Mouse (Mus musculus) forebrain, embryonic 14.5 days (tissue): ENCODE measurements around the gene Chat. TPM values are rescaled to one million over a fixed set of nuclear protein-coding genes. Genes with fewer than 3 reads are reported as not detected.

ENCODE experiments used
- ATAC-seq: fragments of 200-750 bp; cut with Nextera tagmentation; 2 replicates; pipeline ENCODE4 v1.8.0; 2017; ENCODE audit warnings: mild to moderate bottlenecking, moderate library complexity
- DNase-seq: peaks from one replicate; pipeline ENCODE4 v3.0.0-alpha.2; 2015; ENCODE audit warnings: low spot score
- H3K27ac ChIP-seq: fragments of 300-500 bp; sonication (generic); 2 replicates; pipeline ENCODE4 v1.5.1; 2014; ENCODE audit warnings: low read depth, mild to moderate bottlenecking, control low read depth, low read length, moderate library complexity
- H3K27me3 ChIP-seq: fragments of 300-500 bp; sonication (generic); replicated peaks from 2 replicates; pipeline ENCODE4 v1.6.1; 2014; ENCODE audit warnings: low read length, control low read depth, mixed read lengths; ENCODE audit not compliant: control insufficient read depth, insufficient read depth
- H3K36me3 ChIP-seq: fragments of 300-500 bp; sonication (generic); 2 replicates; pipeline ENCODE4 v1.6.1; 2014; ENCODE audit warnings: low read length, control low read depth; ENCODE audit not compliant: control insufficient read depth, insufficient read depth
- H3K4me1 ChIP-seq: fragments of 300-500 bp; sonication (generic); 2 replicates; pipeline ENCODE4 v1.6.1; 2014; ENCODE audit warnings: antibody characterized with exemption, low read length, control low read depth; ENCODE audit not compliant: control insufficient read depth, insufficient read depth
- H3K4me2 ChIP-seq: fragments of 300-500 bp; sonication (generic); 2 replicates; pipeline ENCODE4 v1.6.1; 2014; ENCODE audit warnings: mild to moderate bottlenecking, control low read depth, low read length
- H3K4me3 ChIP-seq: fragments of 300-500 bp; sonication (generic); 2 replicates; pipeline ENCODE4 v1.5.1; 2014; ENCODE audit warnings: low read depth, low read length, control low read depth
- H3K9ac ChIP-seq: fragments of 300-500 bp; sonication (generic); 2 replicates; pipeline ENCODE4 v1.6.1; 2014; ENCODE audit warnings: mild to moderate bottlenecking, low read length, control low read depth, moderate library complexity
- H3K9me3 ChIP-seq: fragments of 300-500 bp; sonication (generic); replicated peaks from 2 replicates; pipeline ENCODE4 v1.6.1; 2016; ENCODE audit warnings: low read length, control low read depth, mixed read lengths; ENCODE audit not compliant: control insufficient read depth
- WGBS: fragments of 180-500 bp; shearing (Covaris S2); extraction: QIAGEN DNeasy Blood & Tissue Kit; methylation state at CpG from one replicate; pipeline ENCODE4 v1.1.7; 2014; 5-methylcytosine and 5-hydroxymethylcytosine counted together
- polyA plus RNA-seq: library from polyadenylated mRNA; unstranded; fragments of >200 nt; fragmentation: Nextera tagmentation; extraction: Ambion mirVana; gene quantifications from 2 replicates; pipeline ENCODE4 v1.2.1, GENCODE M21; 2014

Gene Chat
- polyA plus RNA-seq, 1 experiment from 2014 or later, result not detected

DNA sequence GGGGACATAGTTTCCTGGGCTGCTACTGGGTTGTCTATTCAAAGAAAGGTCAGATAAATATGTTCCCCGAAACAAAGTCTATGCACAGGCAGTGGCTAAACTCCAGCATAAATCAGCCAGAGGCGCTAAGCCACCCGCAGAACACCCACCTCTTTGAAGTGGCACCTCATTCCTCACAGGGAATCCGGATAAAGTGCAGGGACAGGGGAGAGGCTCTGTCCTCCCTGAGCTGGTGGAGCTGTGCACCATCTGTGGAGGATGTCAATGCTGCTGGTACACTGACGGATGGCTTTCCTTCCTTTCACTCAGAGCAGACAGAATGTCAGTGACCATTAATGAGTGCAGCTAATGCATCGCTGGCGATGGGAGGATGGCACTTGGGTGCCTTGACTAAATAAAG, 84.7 kb downstream of the Chat start:
- H3K4me1 ChIP-seq, result peaks cover 3% of the 10 kb centered on the region; the same call in 1 of the 2 replicates
- 32% methylated on average over 7 of the region's 7 CpGs for WGBS
- no peak for ATAC-seq

GRCm38 (mm10) chr14:32380099-32380480, 85.7 kb downstream of the Chat start:
- 12% methylated on average over 3 of the region's 3 CpGs for WGBS
- Histone ChIP-seq H3K27ac (no peak overlapping the region), H3K4me2 (no peak overlapping the region)

More for the DNA sequence above, 84.7 kb downstream of the Chat start:
- Histone ChIP-seq H3K27me3 (peaks cover 8% of the 10 kb centered on the region), H3K27ac (no peak overlapping the region), H3K36me3 (no peaks in the 10 kb centered on the region), H3K4me2 (no peak overlapping the region), H3K9ac (no peak overlapping the region), H3K4me3 (no peak overlapping the region), H3K9me3 (no peaks in the 10 kb centered on the region)
- DNase-seq, result peak; percentile 23

GRCm38 (mm10) chr14:32379395-32380098, 86.2 kb downstream of the Chat start:
- 3% methylated on average over 22 of the region's 22 CpGs for WGBS
- no peak overlapping the region for H3K4me3 ChIP-seq
- peaks cover 8% of the 10 kb centered on the region for H3K27me3 ChIP-seq
- no peak overlapping the region for H3K9ac ChIP-seq
- H3K4me2 ChIP-seq, result peak overlapping the region; percentile 39
- H3K27ac ChIP-seq, result no peak overlapping the region
- no peaks in the 10 kb centered on the region for H3K9me3 ChIP-seq
- peaks cover 3% of the 10 kb centered on the region; the same call in 1 of the 2 replicates for H3K4me1 ChIP-seq
- H3K36me3 ChIP-seq, result no peaks in the 10 kb centered on the region
- peak; percentile 46 for DNase-seq
- peak; percentile 54; the same call in 1 of the 2 replicates for ATAC-seq

More at GRCm38 (mm10) chr14:32380099-32380480, 85.7 kb downstream of the Chat start:
- Histone ChIP-seq H3K4me1 (peaks cover 3% of the 10 kb centered on the region; the same call in 1 of the 2 replicates), H3K9me3 (no peaks in the 10 kb centered on the region), H3K27me3 (peaks cover 8% of the 10 kb centered on the region), H3K4me3 (no peak overlapping the region), H3K9ac (no peak overlapping the region), H3K36me3 (no peaks in the 10 kb centered on the region)
- ATAC-seq (no peak), DNase-seq (no peak)

DNA sequence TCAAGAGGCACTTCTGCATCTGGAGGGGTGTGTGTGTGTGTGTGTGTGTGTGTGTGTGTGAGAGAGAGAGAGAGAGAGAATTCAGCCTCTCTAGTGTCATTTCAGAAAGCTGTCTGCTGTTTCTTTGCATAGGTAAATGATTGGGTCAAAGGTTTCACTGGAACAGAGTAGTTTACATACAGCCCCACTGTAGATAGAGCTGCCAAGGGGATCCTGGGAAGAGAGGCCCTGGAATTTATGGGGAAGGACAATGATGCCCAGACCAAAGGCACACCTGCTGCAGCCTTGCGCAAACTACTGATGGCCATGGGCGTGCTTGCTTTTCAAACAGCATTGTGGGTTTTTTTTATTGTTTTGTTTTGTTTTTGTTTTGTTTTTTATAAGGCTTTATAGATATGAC, 93.3 kb downstream of the Chat start:
- DNase-seq (no peak), ATAC-seq (no peak)
- no peaks in the 10 kb centered on the region for H3K4me1 ChIP-seq
- H3K9me3 ChIP-seq, result no peaks in the 10 kb centered on the region
- no peak overlapping the region for H3K9ac ChIP-seq
- H3K4me2 ChIP-seq, result no peak overlapping the region
- H3K4me3 ChIP-seq, result no peak overlapping the region
- H3K27ac ChIP-seq, result no peak overlapping the region
- no peaks in the 10 kb centered on the region for H3K27me3 ChIP-seq
- WGBS, result 86% methylated on average over 2 of the region's 2 CpGs
- no peaks in the 10 kb centered on the region for H3K36me3 ChIP-seq

DNA sequence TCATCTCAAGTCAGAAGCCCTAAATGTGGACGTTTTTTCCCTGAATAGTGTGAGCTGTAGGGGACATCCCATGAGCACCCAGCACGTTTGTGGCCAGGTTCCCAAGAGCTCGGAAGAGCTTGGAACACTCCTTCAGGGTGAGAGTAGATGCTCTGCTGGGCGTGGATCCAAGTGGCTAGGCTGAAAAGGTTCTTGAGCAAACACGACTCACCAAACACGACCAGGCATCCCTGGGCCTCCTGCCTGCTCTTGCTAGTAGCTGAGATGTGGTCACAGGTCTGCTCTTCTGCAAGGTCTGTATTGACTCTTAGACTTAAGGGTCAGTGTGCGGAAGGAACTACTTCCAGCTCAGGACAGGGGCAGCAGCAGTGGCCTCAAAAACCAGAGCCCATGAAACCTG, 96.0 kb downstream of the Chat start:
- H3K4me3 ChIP-seq, result no peak overlapping the region
- no peak for DNase-seq
- 70% methylated on average over 7 of the region's 7 CpGs for WGBS
- H3K4me2 ChIP-seq, result no peak overlapping the region
- no peak overlapping the region for H3K9ac ChIP-seq
- no peaks in the 10 kb centered on the region for H3K36me3 ChIP-seq
- H3K4me1 ChIP-seq, result no peaks in the 10 kb centered on the region
- no peak for ATAC-seq
- no peaks in the 10 kb centered on the region for H3K27me3 ChIP-seq
- H3K9me3 ChIP-seq, result no peaks in the 10 kb centered on the region
- no peak overlapping the region for H3K27ac ChIP-seq

DNA sequence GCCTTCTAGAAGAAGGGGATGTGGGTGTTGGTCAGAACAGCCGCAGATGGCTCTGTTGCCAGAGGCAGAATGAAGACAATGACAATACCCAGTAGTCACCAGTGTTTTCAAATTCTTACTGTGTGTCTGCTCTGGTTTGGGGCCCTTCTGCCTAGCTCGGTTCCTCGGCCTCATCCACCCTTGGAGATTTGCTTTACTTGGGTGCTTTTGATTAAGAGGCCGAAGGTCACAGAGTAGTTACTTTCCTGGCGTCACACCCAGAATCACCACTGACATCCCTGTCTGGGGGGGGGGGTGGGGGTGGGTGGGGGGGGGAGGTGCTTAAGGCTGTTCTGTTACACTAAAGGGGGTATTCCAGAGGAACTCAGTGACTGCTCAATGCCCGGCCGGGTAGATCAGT, 101.4 kb downstream of the Chat start:
- ATAC-seq (no peak), DNase-seq (no peak)
- H3K9me3 ChIP-seq, result no peaks in the 10 kb centered on the region
- no peaks in the 10 kb centered on the region for H3K27me3 ChIP-seq
- H3K27ac ChIP-seq, result no peak overlapping the region
- H3K9ac ChIP-seq, result no peak overlapping the region
- no peaks in the 10 kb centered on the region for H3K4me1 ChIP-seq
- WGBS, result 66% methylated on average over 7 of the region's 7 CpGs
- no peaks in the 10 kb centered on the region for H3K36me3 ChIP-seq
- no peak overlapping the region for H3K4me2 ChIP-seq
- H3K4me3 ChIP-seq, result no peak overlapping the region

Other genes starting within 250 kb of the Chat start
- gene Ogdhl, start 144.0 kb downstream of the Chat start, polyA plus RNA-seq, result 17.5 and 19.8 TPM in 2 replicates
- 0.84 and 1.1 TPM in 2 replicates for gene 1700024G13Rik, start 77.6 kb downstream of the Chat start, polyA plus RNA-seq
- gene Slc18a3, start 1.1 kb downstream of the Chat start, polyA plus RNA-seq, result 0.84 and 1.3 TPM in 2 replicates
- 14.8 and 24.2 TPM in 2 replicates for gene Ercc6, start 47.5 kb upstream of the Chat start, polyA plus RNA-seq
- gene Prrxl1, start 133.4 kb upstream of the Chat start, polyA plus RNA-seq, result 0.19 TPM in 1 of 2 replicates, not detected in the other
- gene 3425401B19Rik, start 219.3 kb upstream of the Chat start, polyA plus RNA-seq, result not detected in 2 replicates